Mouse (Mus musculus) heart, postnatal 14 days (tissue): ENCODE results near the gene Krtap31-2. TPM values are rescaled to one million over a fixed set of nuclear protein-coding genes. Genes with fewer than 3 reads are reported as not detected.

ENCODE experiments used
- DNase-seq, 2 experiments: peaks; one replicate each; pipeline ENCODE4 v3.0.0; 2021 to 2022
- intact Hi-C: fragments of 180-260 bp; cut with DNase I; formaldehyde crosslinking; loops from one replicate; pipeline ENCODE4 v1.15.1; 2025
- long read RNA-seq, 2 experiments: library from polyadenylated mRNA; stranded (forward); transcript quantifications; one replicate each; pipeline ENCODE4 v2.0.0; 2021
- total RNA-seq, 2 experiments: library from RNA; stranded (reverse); gene quantifications; 2 replicates each; pipeline ENCODE4 v1.2.3; 2021

The Krtap31-2 gene
- not detected for total RNA-seq
- long read RNA-seq, experiment 1, result 0 reads
- long read RNA-seq, experiment 2, result 0 reads

DNA sequence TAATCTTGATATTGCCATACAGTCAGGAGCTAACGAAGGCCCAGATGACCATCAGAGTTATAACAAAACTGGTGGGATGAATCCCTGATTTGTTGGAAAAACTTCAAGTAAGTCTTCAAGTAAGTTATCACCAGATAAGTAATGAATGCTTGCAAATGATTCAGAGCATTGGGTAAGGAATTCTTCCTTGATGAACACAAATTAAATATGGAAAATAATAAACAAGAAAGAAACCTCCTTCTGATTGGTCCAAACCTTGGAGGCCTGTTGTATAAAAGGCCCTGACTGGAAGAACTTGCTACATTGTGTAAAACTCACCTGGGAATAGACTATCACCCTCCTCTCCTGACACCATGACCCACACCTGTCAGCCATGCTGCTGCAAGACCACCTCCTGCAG, at the start of gene Krtap31-2:
Krtap31-2 (plus strand) TSS at position 301 of the 400 bp plus-strand sequence.
- intact Hi-C loops, result no loop called here
- DNase-seq, result no peak

DNA sequence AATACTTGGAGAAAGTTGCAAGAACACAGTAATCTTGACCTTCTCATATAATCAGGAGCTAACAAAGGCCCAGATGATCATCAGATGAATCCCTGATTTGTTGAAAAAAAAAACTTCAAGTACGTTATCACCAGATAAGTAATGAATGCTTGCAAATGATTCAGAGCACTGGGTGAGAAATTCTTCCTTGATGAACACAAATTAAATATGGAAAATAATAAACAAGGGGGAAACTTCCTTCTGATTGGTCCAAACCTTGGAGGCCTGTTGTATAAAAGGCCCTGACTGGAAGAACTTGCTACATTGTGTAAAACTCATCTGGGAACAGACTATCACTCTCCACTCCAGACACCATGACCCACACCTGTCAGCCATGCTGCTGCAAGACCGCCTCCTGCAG, 28.5 kb upstream of the Krtap31-2 start, which contains the start of gene Krtap31-1:
Krtap31-1 (plus strand) TSS at position 301 of the 400 bp plus-strand sequence.
- intact Hi-C loops, result no loop called here

DNA sequence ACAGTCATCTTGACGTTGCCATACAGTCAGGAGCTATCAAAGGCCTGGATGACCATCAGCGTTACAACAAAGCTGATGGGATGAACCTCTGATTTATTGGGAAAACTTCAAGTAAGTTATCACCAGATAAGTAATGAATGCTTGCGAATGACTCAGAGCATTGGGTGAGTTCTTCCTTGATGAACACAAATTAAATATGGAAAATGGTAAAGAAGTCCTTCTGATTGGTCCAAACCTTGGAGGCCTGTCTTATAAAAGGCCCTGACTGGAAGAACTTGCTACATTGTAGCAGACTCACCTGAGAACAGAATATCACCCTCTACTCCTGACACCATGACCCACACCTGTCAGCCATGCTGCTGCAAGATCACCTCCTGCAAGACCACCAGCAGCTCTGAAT, 21.6 kb upstream of the Krtap31-2 start, which contains the start of gene Gm11565:
Gm11565 (plus strand) TSS at position 301 of the 400 bp plus-strand sequence.
- no peak for DNase-seq
- intact Hi-C loops, result no loop called here

More for the DNA sequence above, 28.5 kb upstream of the Krtap31-2 start, which contains the start of gene Krtap31-1:
- no peak for DNase-seq

DNA sequence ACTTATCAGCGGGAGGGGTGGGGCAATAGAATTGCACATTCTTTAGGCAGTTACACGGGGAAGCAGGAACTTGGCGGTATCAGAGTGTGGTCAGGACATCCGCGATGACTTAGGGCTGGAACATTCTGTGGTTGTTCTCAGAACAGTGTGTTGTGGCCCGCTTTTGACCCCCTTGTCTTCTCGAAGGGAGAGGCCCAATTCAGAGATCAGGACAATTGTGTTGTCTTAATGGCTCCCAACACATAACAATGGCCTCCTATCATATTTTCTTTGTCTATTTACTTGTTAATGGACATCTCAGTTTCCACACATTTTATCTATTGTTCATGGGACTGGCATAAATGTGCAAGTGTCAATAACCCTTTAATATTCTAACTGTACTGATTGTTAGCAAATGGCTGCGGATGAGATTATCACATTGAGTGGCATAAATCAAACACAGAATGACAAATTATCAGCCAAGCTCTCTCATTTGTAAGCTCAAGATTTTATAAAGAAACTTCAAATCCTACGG, 1.7 kb downstream of the Krtap31-2 start:
- intact Hi-C loops, result no loop called here
- no peak for DNase-seq

DNA sequence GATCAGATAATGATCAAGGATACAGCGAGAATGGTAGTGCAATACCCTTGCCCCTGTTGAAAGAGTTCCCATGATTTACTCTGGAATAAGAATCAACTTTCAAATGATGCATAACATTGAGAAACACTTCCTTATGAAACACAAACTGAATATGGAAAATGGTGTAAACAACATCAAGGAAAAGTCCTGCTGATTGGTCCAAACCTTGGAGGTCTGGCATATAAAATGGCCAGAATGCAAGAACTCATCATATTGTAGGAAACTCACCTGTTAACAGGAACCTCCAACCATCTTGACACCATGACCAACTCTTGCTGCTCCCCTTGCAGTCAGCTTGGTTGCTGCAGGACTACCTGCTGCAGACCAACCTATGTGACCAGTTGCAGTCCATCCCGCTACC, 12.1 kb downstream of the Krtap31-2 start, which contains the start of gene Krtap9-5:
Krtap9-5 (plus strand) TSS at position 301 of the 400 bp plus-strand sequence.
- DNase-seq, result no peak

DNA sequence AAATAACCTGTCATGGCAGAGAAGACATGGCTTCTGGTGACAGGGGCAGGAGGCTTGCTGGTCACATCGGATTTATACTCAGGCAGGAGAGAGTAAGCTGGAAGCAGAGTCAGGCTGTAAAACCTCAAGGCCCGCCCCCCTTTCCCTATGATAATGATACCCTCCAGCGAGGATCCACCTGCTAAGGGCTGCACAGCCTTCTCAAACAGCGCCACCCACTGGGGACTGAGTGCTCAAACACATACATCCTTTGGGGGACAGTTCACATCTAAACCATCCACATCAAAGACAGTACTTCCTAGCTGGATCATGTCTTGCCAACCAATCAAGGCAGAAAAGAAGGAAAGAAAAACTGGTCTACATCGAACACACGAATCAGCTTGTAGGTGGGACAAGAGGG, 28.1 kb downstream of the Krtap31-2 start:
- intact Hi-C loops, result no loop called here

More for the DNA sequence above, 12.1 kb downstream of the Krtap31-2 start, which contains the start of gene Krtap9-5:
- intact Hi-C loops, result no loop called here

DNA sequence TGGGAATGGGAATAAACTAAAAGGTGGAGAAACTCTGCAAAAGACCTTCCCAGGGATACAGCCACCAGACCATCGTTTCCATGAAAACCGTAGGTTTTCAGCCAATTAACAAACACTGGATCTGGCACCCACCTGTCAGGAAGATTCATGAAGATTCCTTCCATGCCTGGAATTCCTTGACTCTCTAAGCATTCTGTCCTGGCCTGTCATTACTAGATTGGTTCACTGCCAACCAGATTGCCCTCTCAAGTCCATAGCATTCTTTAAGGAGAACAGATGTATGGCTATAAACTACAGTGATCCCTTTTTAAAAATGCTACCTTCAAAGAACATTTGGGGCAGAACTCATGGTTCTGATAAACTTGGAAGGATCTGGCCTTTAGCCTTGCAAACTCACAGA, 29.9 kb downstream of the Krtap31-2 start:
- intact Hi-C loops, result no loop called here
- DNase-seq, result no peak

More for the DNA sequence above, 28.1 kb downstream of the Krtap31-2 start:
- DNase-seq, result no peak

DNA sequence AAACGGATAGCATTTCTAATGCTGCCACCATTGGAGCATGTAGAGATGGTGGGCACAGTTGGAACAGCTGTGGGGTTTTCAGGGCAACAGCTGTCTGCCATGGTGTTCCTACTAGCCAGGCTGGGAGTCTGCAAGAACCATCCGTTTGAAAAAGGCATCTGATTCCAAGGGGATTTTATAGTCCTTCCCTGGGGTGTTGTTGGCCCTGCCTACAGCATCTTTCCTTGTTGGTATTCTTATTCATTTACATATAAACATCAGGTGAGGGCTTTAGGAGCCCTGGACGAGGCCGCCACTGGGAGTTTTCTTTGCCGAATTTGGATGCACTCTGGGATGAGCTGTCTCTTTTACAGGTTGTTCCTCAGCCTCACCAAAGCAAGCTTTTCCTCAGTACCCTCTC, 42.9 kb downstream of the Krtap31-2 start, which contains the start of gene Krtap29-1:
Krtap29-1 (minus strand) TSS at position 101 of the 400 bp plus-strand sequence.
- no peak for DNase-seq
- intact Hi-C loops, result no loop called here

DNA sequence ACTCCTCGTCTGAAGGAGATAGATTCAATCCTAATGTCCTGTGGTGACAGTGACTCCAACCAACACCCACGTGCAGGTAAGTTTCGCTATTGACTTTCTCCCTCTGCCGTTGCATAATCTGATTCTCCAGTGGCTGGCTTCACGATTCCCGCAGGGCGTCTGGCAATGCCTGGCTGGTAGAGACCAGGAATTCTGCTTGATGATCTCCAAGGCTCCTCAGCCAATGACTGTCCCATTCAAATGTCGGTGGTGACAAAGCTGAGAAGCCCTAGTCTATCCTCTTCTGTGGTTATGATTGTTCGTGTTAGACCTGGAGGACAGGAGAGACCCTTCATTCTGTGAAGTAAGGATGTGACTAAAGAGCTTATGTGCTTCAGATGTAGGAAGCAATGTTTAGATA, 46.6 kb downstream of the Krtap31-2 start:
- DNase-seq, result no peak
- intact Hi-C loops, result no loop called here

DNA sequence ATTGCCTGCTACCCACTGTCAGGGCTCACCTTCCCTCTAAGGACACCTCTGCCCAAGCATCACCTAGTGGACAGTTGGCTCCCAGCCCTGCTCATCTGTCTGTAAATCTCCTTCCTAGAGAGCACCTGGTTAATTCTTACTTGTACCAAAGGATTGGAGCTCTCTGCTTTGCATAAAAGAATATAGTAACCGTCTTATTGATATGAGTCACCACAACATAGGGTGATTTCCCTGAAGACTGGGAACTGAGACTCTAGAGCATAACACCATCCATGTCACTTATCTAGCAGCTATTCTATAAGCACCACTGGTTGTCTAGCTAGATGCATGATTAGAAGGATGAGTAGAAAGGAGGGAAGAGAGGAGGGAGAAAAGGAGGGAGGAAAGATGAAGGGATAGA, 47.4 kb downstream of the Krtap31-2 start:
- intact Hi-C loops, result no loop called here
- no peak for DNase-seq

DNA sequence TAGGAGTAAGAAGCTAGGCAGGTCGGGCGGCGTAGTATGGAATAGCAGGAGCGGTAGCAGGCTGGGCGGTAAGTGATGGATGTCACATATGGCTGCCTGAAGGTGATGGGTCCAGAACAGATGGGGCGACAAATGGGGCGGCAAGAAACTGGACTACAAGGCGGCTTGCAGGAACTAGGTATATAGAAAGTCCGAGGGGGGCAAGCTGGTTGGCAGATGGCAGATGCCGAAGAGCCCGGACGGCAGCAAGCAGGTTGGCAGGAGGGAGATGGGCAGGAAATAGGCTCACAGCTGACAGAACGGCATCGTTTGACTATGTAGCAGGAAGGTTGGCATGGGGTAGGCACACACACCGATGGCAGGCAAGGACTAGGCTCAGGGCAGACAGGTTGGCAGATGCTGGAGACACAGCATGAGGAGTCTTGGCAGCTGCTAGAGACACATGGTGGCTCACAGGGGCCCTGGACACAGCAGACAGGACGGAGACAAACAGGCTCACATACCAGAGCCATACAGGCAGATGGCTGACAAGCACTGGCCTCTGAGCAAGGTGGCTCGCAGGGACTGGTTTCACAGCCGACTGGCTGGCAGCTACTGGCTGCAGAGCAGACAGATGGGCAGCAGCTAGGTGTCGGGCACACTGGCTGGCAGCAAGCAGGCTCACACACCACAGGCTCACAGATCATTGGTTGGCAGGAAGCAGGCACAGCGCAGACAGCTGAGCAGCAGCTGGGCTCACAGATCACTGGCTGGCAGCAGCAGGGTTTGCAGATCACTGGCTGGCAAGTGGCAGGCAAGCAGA, 49.4 kb downstream of the Krtap31-2 start:
- DNase-seq, result peak in 1 of 2 experiments; percentile 6
- intact Hi-C loops, result no loop called here

DNA sequence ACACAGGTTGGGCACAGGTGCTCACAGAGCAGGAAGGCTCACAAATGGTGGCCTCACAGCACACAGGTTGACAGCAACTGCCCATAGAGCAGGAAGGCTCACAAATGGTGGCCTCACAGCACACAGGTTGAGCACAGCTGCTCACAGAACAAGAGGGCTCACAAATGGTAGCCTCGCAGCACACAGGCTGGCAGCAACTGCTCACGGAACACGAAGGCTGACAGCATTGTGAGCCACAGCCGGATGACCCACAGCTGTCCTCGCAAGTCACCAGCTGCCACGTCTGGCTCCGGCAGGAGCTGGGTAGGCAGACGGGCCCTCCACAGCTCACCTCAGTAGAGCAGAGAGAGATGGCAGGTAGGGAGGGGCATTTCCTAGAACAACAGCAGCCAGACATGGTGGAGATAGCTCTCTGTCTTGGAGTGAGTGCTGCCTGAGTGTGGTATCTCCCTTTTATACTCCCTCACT, 50.1 kb downstream of the Krtap31-2 start, which contains the start of gene Krtap16-1:
Krtap16-1 (minus strand) TSS at position 418 of the 468 bp plus-strand sequence.
- intact Hi-C loops, result no loop called here
- DNase-seq, result no peak

Other genes starting within 250 kb of the Krtap31-2 start
- gene Gm14190, start 245.6 kb upstream of the Krtap31-2 start, total RNA-seq, result not detected
- gene Gm14180, start 202.0 kb upstream of the Krtap31-2 start, total RNA-seq, result not detected
- not detected for gene Gm11595, start 163.4 kb upstream of the Krtap31-2 start, total RNA-seq
- gene Krtap4-8, start 155.6 kb upstream of the Krtap31-2 start, total RNA-seq, result not detected
- gene Krtap4-9, start 151.1 kb upstream of the Krtap31-2 start, total RNA-seq, result not detected
- not detected for gene Gm11596, start 142.8 kb upstream of the Krtap31-2 start, total RNA-seq
- not detected for gene Gm11569, start 137.4 kb upstream of the Krtap31-2 start, total RNA-seq
- gene Gm11554, start 131.8 kb upstream of the Krtap31-2 start, total RNA-seq, result not detected
- not detected for gene Krtap4-13, start 126.4 kb upstream of the Krtap31-2 start, total RNA-seq
- not detected for gene Gm11564, start 120.6 kb upstream of the Krtap31-2 start, total RNA-seq
- not detected for gene 2300003K06Rik, start 98.2 kb upstream of the Krtap31-2 start, total RNA-seq
- not detected for gene Krtap4-16, start 84.7 kb upstream of the Krtap31-2 start, total RNA-seq
- gene Gm11568, start 78.4 kb upstream of the Krtap31-2 start, total RNA-seq, result not detected
- not detected for gene Gm11559, start 71.8 kb upstream of the Krtap31-2 start, total RNA-seq
- not detected for gene Krtap9-1, start 62.9 kb upstream of the Krtap31-2 start, total RNA-seq
- not detected for gene Gm11567, start 57.1 kb upstream of the Krtap31-2 start, total RNA-seq
- not detected for gene Krtap31-1, start 28.4 kb upstream of the Krtap31-2 start, total RNA-seq
- not detected for gene Gm11565, start 21.5 kb upstream of the Krtap31-2 start, total RNA-seq
- gene Krtap9-5, start 12.2 kb downstream of the Krtap31-2 start, total RNA-seq, result not detected
- not detected for gene Krtap29-1, start 42.8 kb downstream of the Krtap31-2 start, total RNA-seq
- gene Krtap16-1, start 50.3 kb downstream of the Krtap31-2 start, total RNA-seq, result not detected
- not detected for gene Krtap17-1, start 57.7 kb downstream of the Krtap31-2 start, total RNA-seq
- gene Krt33a, start 79.9 kb downstream of the Krtap31-2 start, total RNA-seq, result not detected
- not detected for gene Krt33b, start 93.6 kb downstream of the Krtap31-2 start, total RNA-seq
- gene Krt34, start 105.3 kb downstream of the Krtap31-2 start, total RNA-seq, result not detected
- not detected for gene Krt31, start 114.3 kb downstream of the Krtap31-2 start, total RNA-seq
- not detected for gene Krt32, start 151.9 kb downstream of the Krtap31-2 start, total RNA-seq
- gene Krt35, start 159.9 kb downstream of the Krtap31-2 start, total RNA-seq, result not detected
- under 1 TPM in 1 of 2 experiments, not detected in 1; 0.17 TPM for gene Krt36, start 169.3 kb downstream of the Krtap31-2 start, total RNA-seq
- not detected for gene Krt13, start 185.3 kb downstream of the Krtap31-2 start, total RNA-seq
- under 1 TPM in 1 of 2 experiments, not detected in 1; 0.57 TPM for gene Krt15, start 199.6 kb downstream of the Krtap31-2 start, total RNA-seq
- 10 to 100 TPM; 12.9 to 17.4 TPM for gene Krt19, start 212.4 kb downstream of the Krtap31-2 start, total RNA-seq